Mouse (Mus musculus) cerebellum, adult 8-10 months (tissue): ENCODE measurements around the gene Cpsf6.

Source experiments
- DNase-seq: peaks from one replicate; pipeline ENCODE4 v3.0.0; 2022

The Cpsf6 gene

GRCm38 (mm10) chr10:117384386-117385085 lies 4.7 kb upstream of the Cpsf6 start:
- DNase-seq: no peak

- DNase-seq: no peak
These were observed 4.1 kb upstream of the Cpsf6 start for GRCm38 (mm10) chr10:117383941-117384340.

- no peak for DNase-seq
These were observed 3.3 kb upstream of the Cpsf6 start for GRCm38 (mm10) chr10:117382996-117383550.

- no peak for DNase-seq
These were observed 2.3 kb upstream of the Cpsf6 start for GRCm38 (mm10) chr10:117382146-117382545.

GRCm38 (mm10) chr10:117380721-117381570 lies 1.1 kb upstream of the Cpsf6 start:
- DNase-seq: no peak

GRCm38 (mm10) chr10:117379441-117379840 lies 374 bp downstream of the Cpsf6 start:
- no peak for DNase-seq

- DNase-seq: no peak
These were observed 1.2 kb downstream of the Cpsf6 start for GRCm38 (mm10) chr10:117378642-117379041.

GRCm38 (mm10) chr10:117378291-117378555 lies 1.6 kb downstream of the Cpsf6 start:
- DNase-seq: no peak

- peak; percentile 13 for DNase-seq
These were observed 2.2 kb downstream of the Cpsf6 start for GRCm38 (mm10) chr10:117377431-117378290.

GRCm38 (mm10) chr10:117376580-117377189 lies 3.1 kb downstream of the Cpsf6 start:
- peak; percentile 95 for DNase-seq

GRCm38 (mm10) chr10:117375841-117376579 lies 3.8 kb downstream of the Cpsf6 start:
- DNase-seq: peak; percentile 53

- DNase-seq: no peak
These were observed 4.7 kb downstream of the Cpsf6 start for GRCm38 (mm10) chr10:117375163-117375562.

GRCm38 (mm10) chr10:117363106-117363505 lies 16.7 kb downstream of the Cpsf6 start:
- peak; percentile 51 for DNase-seq

GRCm38 (mm10) chr10:117358891-117359290 lies 20.9 kb downstream of the Cpsf6 start:
- no peak for DNase-seq

GRCm38 (mm10) chr10:117343000-117343399 lies 36.8 kb downstream of the Cpsf6 start:
- no peak for DNase-seq

- DNase-seq: no peak
These were observed 37.4 kb downstream of the Cpsf6 start for GRCm38 (mm10) chr10:117342406-117342805.

- no peak for DNase-seq
These were observed 38.8 kb downstream of the Cpsf6 start for GRCm38 (mm10) chr10:117341029-117341428.

GRCm38 (mm10) chr10:117339241-117339640 lies 40.6 kb downstream of the Cpsf6 start:
- no peak for DNase-seq

GRCm38 (mm10) chr10:117337946-117338345 lies 41.9 kb downstream of the Cpsf6 start:
- DNase-seq: no peak

GRCm38 (mm10) chr10:117335649-117336048 lies 44.2 kb downstream of the Cpsf6 start:
- no peak for DNase-seq

GRCm38 (mm10) chr10:117330521-117330920 lies 49.3 kb downstream of the Cpsf6 start:
- no peak for DNase-seq

- no peak for DNase-seq
These were observed 56.0 kb downstream of the Cpsf6 start for GRCm38 (mm10) chr10:117323782-117324181.
